ENCODE assay signal across 9 mouse cellular contexts in genomic region chr15:86117115-86118100, GRCm38 (mm10). TPM values are rescaled to one million over a fixed set of nuclear protein-coding genes. Genes with fewer than 3 reads are reported as not detected.
DNase-seq lines count a peak whose midpoint lies in the region; ATAC-seq and TF ChIP-seq lines count a peak whose summit lies in the region.
"Had no signal": no experiment of that assay in that cellular context is flagged by ENCODE, and none has a peak within 500 bp of the region (broad histone marks: within the 10 kb centered on the region; RNA-seq: fewer than 3 reads in every experiment).

No protein-coding gene starts in this region.

- peak; percentile 51 for DNase-seq in gastrocnemius, adult 2 months
- no peak for DNase-seq in gastrocnemius, postnatal 10 days
- peak; percentile 82 for DNase-seq in left cerebral cortex, postnatal 4 days
- DNase-seq in left cerebral cortex, postnatal 36 days (ENCODE audit: low spot score in 2 of 2), result no peak
- DNase-seq in cerebellum, adult 8-10 months, result peak; percentile 57
- DNase-seq in thymus, postnatal 0 days (ENCODE audit: low spot score), result no peak
- DNase-seq in thymus, adult 18-20 months, result no peak
- DNase-seq: thymus, adult 2 months had no signal

- H3K27ac ChIP-seq in gastrocnemius, adult 2 months, result peak overlapping the region; percentile 24; the same call in 1 of the 2 replicates
- 0 out of 2 replicates have a peak overlapping the region, but pooled peaks have one; percentile 12 for H3K27ac ChIP-seq in midbrain, embryonic 15.5 days

- H3K36me3 ChIP-seq in midbrain, embryonic 15.5 days (replicated peaks), result peaks cover 16% of the 10 kb centered on the region; the same call in 1 of the 2 replicates

- H3K4me1 ChIP-seq in midbrain, embryonic 15.5 days, result peaks cover 21% of the 10 kb centered on the region

- intact Hi-C loops in gastrocnemius, adult 2 months (cut with DNase I), result no loop called here
- intact Hi-C loops in left cerebral cortex, postnatal 4 days (cut with DNase I), result no loop called here
- intact Hi-C loops in left cerebral cortex, postnatal 36 days (cut with DNase I), result no loop called here

- no peak overlapping the region for H3K4me2 ChIP-seq in midbrain, embryonic 15.5 days

- WGBS in midbrain, embryonic 15.5 days, result 68% methylated on average over 15 of the region's 15 CpGs

- no peaks in the 10 kb centered on the region for H3K9me3 ChIP-seq in midbrain, embryonic 15.5 days

- no peak for ATAC-seq in midbrain, embryonic 15.5 days (replicated peaks)

- no peak overlapping the region for H3K4me3 ChIP-seq in gastrocnemius, adult 2 months
- no peak overlapping the region for H3K4me3 ChIP-seq in midbrain, embryonic 15.5 days

- no peak for TF ChIP-seq CTCF in gastrocnemius, adult 2 months (IDR thresholded peaks at IDR 0.05)

- no peaks in the 10 kb centered on the region for H3K27me3 ChIP-seq in midbrain, embryonic 15.5 days (replicated peaks)

- H3K9ac ChIP-seq in midbrain, embryonic 15.5 days, result no peak overlapping the region

RNA-seq across cellular contexts. Expression of gene Gramd4, which starts 59.9 kb away (rescaled TPM):
- total RNA-seq in gastrocnemius, adult 2 months (2021), result 10 to 100 TPM in 1 of 2 experiments, 1 to 10 TPM in 1; 5.8 to 11.4 TPM
- 10 to 100 TPM; 11.4 to 11.5 TPM for total RNA-seq in gastrocnemius, postnatal 10 days (2021)
- 10 to 100 TPM; 52.0 to 57.8 TPM for total RNA-seq in left cerebral cortex, postnatal 4 days (2021)
- total RNA-seq in left cerebral cortex, postnatal 36 days (2021), result 10 to 100 TPM; 34.9 to 49.4 TPM
- 41.0 and 41.7 TPM in 2 replicates for polyA plus RNA-seq in midbrain, embryonic 15.5 days (2015; fragmentation: Nextera tagmentation; extraction: Ambion mirVana)
- 14.8 TPM in 2 replicates for polyA plus RNA-seq in thymus, postnatal 0 days (2015; fragmentation: Nextera tagmentation; extraction: Ambion mirVana)

Comparison
In these comparisons a context has a peak if more than half of its experiments do, and no peak if none do; other contexts are left out.
1. DNase-seq: peak in gastrocnemius, adult 2 months (single experiment), left cerebral cortex, postnatal 4 days (single experiment) and cerebellum, adult 8-10 months (single experiment); none in gastrocnemius, postnatal 10 days (single experiment), left cerebral cortex, postnatal 36 days (0 of 2), thymus, postnatal 0 days (single experiment) and thymus, adult 18-20 months (0 of 2).